Mouse (Mus musculus): ENCODE measurements around the gene Lef1. TPM values are rescaled to one million over a fixed set of nuclear protein-coding genes. Genes with fewer than 3 reads are reported as not detected.

Lef1 gene
- polyA plus RNA-seq, 2 experiments from 2014 or later = 175 to 182 TPM

DNA sequence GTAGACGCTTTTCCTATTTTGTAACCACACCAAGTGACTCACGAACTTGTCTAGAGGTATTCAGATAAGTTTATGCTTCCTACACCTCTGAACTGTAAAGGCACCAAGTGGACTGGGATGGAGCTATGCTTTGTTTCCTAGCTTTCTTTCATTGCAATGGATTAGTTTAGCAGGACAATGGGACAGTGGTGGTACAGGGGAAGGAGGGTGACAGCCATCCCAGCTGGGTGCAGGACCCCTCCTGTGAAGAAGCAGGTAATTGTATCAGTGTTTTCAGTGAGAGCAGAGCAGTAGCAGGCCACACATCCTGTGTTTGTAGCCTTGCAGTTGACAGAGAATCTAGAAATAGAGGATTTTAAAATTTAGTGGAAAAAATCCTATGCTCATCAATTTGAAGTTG lies 34.0 kb downstream of the Lef1 start:
- no peak for ATAC-seq

DNA sequence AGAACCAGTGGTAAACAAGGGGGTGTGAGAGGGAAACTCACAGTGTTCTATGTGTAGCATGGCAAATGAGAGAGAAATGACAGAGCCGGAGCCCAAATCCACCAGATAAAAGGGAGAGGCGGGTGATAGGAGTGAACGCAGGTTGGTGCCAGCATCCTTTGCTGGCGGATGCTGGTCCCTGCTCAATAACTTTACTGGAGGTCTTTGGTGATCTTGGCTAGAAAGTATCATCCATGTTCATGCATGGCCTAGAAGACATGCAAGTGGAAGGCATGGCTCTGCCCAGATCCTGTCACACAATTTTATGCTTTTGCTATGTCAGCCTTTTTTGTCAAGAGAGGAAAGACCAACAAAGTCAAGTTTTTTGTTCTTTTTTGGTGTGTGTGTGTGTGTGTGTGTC lies 42.6 kb downstream of the Lef1 start:
- no peak for ATAC-seq

DNA sequence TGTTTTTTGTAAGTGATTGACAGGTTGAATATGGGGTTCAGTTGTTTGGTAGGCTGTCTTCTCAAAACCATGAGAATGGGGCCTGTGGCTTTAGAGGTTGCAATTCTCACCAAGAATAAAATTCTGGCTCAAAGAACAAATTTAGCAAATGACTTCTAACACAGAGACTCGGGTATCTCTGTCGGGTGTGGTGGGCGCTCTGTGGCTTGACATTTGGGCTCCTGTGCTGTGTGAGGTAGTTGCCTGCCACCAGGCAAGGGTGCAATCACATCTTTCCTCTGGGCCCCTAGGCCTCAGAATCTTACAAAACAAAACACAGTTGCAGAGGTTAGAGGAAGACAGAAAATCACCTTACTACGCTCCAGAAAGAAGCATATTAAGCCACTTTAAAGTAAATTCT lies 43.6 kb downstream of the Lef1 start:
- ATAC-seq = peak; percentile 12

DNA sequence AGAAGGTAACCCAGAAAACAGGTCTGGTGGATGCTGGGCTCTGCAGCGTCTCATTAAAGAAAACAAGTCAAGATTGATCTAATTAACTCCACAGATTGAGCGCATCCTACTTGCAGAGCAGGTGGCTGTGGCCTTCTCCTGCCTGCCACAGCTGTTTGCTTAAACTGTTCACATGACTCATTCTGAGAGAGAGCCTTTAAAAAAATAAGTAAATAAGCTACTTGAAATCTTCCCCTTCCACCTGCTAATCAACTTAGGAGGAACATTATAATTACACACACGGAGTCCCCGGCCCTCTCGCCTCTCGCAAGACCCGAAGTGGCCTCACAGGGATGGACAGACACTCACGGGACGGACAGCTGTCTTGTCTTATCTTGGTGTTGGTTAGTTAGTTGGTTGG lies 44.3 kb downstream of the Lef1 start:
- ATAC-seq = peak; percentile 9

DNA sequence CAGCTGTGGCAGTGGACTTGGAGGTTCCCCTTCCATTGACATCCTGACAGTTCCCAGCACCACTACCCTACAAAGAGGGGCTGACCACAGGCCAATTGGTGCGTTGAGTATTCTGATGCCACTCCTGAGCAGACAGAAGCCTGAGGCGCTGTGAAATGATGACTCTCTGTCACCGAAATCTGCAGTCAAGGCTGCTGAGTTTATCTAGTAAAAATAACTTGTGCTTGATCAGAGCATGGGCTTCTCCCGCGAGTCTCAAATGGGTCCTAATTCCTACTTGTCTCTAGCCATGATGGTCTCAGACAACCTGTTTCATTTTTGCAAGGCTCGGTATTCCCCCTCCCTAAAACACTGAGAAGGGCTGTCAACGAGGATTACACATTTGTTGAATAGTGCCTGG lies 44.8 kb downstream of the Lef1 start:
- no peak for ATAC-seq

DNA sequence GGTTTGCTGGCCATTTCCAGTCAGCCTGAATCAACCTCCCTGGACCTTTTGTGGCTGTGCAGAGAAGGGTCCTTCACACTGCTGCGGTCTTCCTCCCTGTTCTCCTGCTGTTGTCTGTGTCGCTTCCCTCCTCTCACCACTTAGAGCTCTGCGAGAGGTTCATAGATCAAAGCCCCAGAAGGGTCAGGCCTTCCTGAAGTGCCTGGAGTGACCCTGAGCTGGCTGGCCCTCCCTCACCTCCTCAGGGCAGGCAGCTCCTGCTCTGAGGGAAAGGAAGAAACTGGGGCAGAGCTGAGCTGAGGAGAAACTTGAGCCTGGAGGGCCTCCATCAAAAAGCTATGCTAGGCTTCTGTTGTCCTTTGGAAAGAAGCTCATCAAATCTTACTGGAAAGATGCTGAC lies 45.4 kb downstream of the Lef1 start:
- no peak for ATAC-seq

DNA sequence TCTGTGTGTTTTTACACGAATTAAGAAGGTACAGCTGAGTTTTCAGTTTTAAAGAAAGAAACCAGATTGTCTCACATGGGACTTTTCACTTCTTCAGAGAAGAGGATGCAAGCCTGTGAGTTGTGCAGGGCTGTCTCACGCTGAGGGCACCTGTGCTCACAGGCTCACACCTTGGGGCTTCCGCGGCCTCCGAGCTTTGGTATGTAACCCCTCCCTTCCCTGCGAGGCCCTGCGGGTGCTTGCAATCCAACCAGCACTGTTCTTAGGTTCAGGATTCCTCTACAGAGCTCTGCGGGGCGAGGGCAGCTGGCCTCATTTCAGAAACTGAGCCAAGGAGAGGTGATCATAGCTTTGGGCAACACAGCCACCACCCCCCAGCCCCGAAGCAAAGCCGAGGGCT lies 46.1 kb downstream of the Lef1 start:
- peak; percentile 31 for ATAC-seq

DNA sequence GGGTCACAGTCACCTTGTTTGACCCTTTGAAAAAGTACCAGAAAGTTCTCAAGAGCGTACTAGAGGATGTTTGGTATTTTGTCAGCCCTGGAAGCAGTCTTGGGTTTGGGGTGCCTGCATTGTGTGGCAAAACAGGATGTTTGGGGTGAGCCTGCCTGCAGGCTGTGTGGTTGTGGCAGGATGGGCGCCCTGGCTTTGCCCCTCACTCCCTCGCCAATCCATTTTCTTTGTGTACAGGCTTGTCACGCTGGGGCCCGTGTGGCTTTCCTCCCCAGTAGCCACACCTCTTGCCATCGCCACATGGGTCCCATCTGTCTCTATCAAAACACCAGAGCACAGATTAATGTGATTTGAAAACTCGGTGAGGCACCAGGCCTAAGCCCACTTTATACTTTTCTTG lies 47.2 kb downstream of the Lef1 start:
- peak; percentile 63 for ATAC-seq

DNA sequence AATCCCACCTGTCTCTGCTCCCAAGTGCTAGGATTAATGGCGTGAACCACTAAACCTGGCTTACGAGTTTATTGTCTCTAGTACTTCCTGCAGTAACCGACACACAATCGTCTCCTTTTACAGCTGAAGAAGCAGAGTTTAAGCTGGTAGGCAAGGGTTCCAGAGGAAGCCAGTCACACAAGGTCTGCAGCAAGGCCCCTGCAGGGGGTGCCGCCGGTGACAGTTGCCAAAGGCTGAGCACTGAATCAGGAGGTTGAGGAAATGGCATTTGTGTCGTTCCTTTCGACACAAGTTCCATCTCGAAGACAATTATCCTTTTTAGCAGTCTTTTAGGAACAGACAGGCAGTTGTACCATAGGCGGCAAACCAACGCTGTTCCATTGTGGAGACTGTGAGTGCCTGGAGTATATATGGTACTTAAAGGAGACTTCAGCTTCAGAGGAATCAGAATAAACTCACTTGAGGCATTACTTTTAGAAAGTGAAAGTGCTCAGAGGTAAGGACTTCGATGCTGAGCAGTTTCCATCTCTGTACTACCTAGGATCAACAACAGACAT lies 49.0 kb downstream of the Lef1 start:
- ATAC-seq = peak; percentile 26

DNA sequence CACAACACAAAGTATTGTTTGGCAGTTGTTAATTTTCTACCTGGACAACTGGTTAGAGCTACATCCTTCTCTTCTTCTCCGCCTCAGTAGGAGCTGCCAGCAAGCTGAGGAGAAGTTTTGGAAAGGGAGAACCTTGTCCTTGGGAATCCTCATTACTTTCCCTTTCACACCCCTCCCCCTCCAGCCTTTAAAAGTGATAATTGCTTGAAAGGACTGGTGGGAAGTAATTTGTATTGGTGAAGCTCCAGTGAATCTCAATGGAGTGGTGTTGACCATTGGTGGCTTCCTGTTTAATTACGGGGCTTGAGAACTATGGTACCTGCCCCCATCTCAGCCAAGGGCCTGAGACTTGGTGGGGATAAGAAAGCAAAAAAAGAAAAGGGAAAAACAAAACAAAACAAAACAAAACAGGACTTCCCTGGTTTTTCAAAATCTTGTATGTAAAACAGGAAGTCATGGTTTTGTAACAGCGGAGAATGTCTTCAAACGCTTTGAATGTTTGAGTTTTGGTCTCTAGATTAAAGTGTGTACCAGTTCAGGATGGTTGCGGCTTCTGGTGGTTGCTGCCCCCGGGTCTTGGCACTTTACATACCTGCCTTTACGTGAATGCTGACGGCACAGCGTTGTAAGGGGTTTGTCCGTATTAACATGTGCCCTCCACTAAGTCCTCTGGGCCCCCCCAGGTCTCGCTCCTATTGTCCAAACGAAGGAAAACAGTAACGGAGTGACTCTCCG lies 49.8 kb downstream of the Lef1 start:
- peak; percentile 3 for ATAC-seq

DNA sequence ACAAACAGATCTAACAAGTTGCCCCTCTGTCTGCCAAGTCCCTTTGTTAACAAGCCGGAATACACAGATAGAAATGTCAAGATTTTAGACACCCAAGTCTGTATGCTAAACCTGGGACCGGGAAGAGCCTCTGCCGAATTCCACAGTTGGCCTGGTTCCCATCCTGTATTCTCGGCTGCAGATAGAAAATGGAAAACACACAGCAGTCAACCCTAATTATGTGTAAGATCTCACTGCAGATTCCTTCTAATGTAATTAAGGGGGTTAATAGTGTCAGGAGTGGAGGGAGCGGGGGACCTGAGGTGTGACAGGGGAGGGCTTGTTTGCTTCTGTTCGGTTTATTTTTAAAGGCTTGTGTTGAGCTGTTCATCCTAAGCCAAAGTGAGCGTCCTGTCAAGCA lies 50.6 kb downstream of the Lef1 start:
- no peak for ATAC-seq

DNA sequence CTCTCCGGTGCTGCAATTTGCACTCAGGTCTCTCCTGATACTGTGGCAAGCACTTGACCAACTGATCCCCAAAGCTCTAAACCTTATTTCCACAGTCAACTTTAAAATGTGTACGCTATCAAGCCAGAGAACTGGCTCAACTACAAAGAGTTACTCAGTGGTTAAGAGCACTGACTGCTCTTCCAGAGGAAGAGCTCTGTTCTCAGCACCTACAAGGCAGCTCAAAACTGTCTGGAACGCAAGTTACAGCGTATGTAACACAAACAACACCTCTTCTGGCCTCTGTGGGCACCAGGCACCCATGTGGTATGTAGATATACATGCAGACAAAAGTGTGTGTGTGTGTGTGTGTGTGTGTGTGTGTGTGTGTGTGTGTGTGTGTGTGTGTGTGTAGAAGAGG lies 57.5 kb downstream of the Lef1 start:
- no peak for ATAC-seq

DNA sequence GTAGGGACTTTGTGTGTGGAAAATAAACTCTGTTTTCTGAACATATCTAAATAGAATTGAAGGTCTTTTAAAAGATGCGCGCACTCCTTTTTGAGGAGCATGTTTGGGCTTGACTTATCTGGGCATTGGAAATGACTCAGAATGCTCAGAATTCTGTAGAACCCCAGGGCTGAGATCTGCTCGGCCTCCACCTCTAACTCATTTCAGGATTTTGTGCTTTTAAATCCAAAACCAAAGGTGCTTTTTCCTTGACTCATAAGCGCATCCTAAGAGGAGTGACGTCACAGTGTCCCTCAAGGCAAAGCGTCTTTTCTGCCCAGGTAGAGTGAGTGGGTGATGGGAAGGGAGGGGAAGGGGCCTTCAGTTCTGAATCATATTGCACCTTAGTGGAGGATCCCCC lies 58.9 kb downstream of the Lef1 start:
- peak; percentile 32 for ATAC-seq

DNA sequence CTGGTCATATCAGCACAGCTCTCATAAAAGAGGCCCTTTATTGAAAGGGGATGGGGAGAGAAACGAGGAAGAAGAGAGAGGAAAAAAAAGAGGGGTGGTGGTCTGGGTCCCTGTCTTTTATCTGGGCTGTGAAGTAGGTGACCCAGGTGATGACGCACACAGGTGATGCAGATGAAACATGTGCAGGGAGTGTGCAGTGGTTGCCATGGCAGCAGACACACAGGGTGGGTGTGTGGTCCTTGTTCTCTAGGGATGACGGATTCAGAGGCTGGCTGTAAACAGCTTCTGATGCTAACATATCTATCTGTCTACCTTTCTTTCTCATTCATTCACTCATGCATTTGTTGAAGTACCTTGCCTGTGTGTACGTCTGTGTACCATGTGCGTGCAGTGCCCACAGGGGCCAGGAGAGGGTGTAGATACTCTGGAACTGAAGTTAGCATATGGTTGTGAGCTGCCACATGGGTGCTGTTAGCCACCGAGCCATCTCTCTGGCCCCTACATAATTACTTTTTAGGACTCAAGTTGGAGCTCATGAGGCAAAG lies 59.9 kb downstream of the Lef1 start:
- no peak for ATAC-seq

DNA sequence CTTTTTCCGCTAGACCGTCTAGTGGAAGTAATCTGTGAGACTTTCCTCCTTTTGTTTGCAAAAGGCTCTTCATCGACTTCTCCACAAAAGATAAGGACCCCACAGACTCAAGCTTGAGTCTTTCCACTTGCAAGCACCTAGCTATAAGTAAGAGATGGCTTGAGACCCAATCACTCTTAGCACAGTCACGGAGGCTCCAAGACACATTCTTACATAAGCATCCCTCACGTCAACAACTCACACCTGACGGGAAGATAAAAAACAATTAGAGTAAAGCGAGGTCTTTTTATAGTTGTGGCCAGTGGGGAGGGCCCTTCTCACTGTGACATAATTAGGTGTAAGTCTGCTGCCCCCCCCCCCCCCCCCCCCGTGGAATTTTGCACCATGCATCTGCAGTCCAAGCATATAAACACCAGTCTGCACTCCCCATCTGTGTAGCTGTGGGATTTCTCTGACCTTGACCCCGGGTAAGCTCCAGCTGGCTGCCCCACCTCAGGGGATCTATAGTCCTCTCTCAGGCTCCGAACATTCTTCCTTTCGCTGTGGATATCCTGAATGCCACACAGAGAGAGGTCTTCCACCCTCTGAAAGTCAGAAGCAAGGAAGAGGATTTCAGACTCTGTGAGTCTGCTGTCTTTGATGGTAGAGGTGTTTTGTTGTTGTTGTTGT lies 61.2 kb downstream of the Lef1 start:
- no peak for ATAC-seq

DNA sequence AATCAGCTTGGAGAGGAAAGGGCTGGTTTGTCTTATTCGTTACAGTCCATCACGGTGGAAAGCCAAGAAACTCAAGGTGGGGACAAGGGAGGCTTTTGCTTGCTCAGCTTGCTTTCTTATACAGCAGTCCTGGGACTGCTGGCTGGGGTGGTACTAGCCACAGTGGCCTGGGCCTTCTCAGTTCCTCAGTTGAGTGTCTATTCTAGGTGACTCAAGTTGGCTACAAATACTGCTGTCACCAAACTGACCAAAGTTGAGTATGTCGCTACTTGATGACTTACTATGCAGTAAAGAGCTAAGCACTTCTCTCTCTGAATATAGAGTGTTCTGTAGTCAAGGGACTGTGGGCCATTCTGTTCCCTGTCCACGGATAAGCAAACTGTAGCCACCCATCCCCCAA lies 62.0 kb downstream of the Lef1 start:
- ATAC-seq = no peak

DNA sequence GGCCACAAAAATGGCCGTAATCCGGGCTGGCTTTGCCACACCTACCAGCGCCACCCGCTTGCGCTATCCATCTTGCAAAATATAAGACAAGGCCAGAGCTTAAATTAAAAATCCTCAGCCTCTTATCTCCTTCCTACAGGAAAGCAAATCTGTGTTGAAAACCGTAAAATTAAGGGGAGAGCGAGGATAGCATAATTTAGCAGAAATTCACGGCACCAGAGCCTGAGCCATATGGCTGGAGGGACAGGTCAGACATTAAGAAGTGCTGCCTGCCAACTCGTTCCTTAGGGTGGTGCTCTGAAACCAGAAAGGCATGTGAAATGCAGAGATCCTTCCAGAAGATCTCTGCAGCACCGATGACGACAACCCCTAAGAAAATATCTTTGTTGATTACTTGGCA lies 70.7 kb downstream of the Lef1 start:
- no peak for ATAC-seq

DNA sequence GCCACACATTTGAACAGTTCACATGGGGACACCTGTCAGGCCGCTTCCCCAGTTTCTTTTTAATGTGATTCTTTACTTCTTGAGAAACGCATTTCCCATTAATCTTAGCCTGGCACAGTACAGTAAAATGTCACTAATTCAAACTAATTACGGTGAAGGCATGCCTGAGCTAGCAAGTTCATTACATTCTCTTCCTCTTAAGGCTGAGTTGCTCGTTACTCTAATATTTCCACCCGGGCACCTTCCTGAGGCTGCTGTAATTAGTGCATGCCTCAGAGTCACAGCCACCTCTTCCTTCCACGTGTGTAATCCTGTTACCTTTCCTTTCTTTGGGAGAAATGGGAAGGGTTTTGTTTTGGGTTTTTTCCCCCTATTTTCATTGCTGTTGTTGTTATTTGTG lies 71.9 kb downstream of the Lef1 start:
- no peak for ATAC-seq

DNA sequence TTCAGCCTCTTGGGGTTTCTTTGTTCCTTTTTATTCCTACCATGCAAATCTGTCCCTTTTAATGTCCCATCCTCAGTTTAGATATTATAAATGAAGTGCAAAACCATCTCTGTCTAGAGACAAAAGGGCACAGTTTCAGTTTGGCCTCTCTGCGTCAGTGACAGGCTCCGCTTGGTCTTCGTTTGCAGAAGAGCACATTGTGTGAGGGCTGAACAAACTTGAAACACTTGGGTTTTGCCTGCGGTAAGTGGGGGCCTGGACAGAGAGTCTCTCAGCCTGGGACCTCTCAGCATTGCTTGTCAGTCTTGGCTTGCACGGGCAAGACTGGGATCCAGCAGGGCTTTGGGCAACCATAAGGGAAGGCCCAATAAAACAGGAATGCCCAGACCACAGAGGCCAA lies 75.9 kb downstream of the Lef1 start:
- ATAC-seq = no peak

DNA sequence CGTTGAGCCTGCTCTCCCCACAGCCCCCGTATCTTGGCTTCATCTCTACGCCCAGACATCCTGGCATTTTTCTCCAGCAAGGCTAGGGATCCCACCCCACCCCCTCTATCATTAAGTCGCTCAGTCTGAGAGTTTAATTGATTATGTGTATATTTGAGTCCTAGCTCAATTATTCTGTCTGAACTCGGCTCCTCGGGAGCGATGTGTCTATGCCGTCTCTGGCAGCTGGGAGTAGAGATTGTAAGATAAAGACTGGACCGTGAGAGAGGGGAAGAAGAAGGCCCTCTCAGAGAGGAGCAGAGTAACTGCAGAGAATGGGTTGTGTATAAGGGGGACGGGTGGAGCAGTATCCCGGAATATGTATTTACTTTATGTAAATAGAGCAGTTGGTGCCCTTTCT lies 80.0 kb downstream of the Lef1 start:
- no peak for ATAC-seq

DNA sequence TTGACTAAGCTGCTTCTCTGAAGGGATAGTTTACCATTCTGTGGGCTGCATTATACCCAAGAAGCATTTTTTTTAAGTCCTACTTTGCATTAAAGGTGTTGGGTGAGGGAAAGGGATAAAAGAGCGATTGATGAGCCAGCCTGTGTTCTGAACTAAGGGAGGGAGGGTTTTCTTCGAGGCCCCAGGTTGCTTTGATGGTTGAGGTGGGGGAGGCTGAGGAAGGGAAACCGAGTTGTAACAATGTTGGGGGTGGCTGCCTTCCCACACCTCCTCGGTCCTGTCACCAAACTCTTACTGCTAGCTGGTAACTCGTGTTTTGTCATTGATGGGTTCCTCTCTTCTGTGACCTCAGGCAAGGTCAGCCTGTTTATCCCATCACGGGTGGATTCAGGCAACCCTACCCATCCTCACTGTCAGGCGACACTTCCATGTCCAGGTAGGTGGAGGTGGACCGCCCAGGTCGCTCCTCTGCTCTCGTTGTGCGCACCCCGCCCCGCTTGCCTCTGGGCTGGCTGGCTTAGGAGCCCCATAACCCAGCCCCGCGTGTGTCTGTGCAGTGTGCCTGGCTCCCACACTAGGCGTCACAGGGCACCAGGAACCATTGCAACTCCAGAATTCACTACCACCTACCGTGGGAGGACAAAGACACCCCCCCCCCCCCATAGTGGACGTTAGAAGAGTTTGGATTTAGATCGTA lies 80.5 kb downstream of the Lef1 start:
- no peak for ATAC-seq

DNA sequence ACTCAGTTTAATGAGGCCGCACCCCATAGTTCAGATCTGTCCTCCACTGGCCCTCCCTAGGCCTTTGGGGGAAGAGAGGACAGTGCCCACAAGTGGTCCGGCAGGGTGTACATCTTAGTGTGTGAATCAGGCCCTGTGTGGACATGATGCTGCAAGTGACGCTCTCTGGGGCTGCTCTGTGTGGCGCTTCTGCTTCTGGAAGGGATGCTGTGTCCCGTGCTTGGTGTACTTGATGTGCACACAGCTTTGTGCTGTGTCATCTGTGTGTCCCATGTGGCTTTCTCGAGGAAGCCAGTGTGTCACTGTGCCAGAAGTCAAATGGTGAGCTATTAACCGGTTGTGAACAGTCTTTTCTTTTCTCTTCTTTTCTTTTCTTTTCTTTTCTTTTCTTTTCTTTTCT lies 81.2 kb downstream of the Lef1 start:
- no peak for ATAC-seq

DNA sequence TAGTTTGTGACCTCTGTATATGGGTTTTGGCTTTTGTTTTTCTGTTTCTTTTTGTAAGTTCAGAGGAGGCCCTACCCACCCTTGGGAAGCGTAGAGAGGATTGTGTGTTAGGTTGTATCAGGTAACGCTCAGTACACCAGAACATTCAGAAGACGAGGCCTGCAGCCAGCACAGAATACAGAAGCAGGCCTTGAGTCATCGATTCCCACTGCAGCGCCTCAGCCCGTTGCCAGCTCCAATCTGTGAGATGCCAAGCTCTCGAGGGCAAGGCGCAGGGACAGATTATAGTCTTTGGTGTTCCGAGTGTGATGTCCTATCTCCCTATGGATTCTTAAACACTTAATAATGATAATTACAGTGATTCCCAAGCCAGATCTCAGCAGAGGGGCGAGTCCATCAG lies 85.8 kb downstream of the Lef1 start:
- no peak for ATAC-seq

Data from activated CD4-positive, CD25-positive, alpha-beta regulatory T cell, adult 4 months (primary cell).